In genomic region chr13:59212296-59212701, GRCm38 (mm10) we compare ENCODE assay signal across 14 mouse cellular contexts.
A peak's percentile ranks its signal among the peaks of the same experiment; 100 is the strongest.
DNase-seq lines count a peak whose midpoint lies in the region; ATAC-seq lines count a peak whose summit lies in the region.
"Had no signal": no experiment of that assay in that cellular context is flagged by ENCODE, and none has a peak within 500 bp of the region (broad histone marks: within the 10 kb centered on the region; RNA-seq: fewer than 3 reads in every experiment).

No protein-coding gene starts in this region.

- H3K9me3 ChIP-seq in liver, embryonic 11.5 days (ENCODE audit: control insufficient read depth, low read length) = no peaks in the 10 kb centered on the region
- H3K9me3 ChIP-seq: lung, embryonic 15.5 days; midbrain, embryonic 12.5 days; neural tube, embryonic 13.5 days had no signal

- 77% methylated on average over 15 of the region's 15 CpGs for WGBS in liver, embryonic 11.5 days

- no peak for ATAC-seq in liver, embryonic 11.5 days (replicated peaks; ENCODE audit: low FRiP score)
- ATAC-seq: inflammation-experienced regulatory T-cells, adult 6 months had no signal

- intact Hi-C loops in left cerebral cortex, postnatal 36 days (cut with DNase I) = loop anchor here (5.0 kb wide), 1 partner anchor 65 kb away; no protein-coding TSS in a partner anchor

- H3K4me2 ChIP-seq in liver, embryonic 11.5 days = no peak overlapping the region
- H3K4me2 ChIP-seq: lung, embryonic 15.5 days; midbrain, embryonic 12.5 days; neural tube, embryonic 13.5 days had no signal

- no peaks in the 10 kb centered on the region for H3K27me3 ChIP-seq in liver, embryonic 11.5 days (replicated peaks; ENCODE audit: control insufficient read depth, insufficient read depth, low read length)
- H3K27me3 ChIP-seq: lung, embryonic 15.5 days; midbrain, embryonic 12.5 days; neural tube, embryonic 13.5 days had no signal

- DNase-seq in cerebellum, postnatal 10 days = peak; percentile 71 to 72
- no peak for DNase-seq in cerebellum, adult 8-10 months
- peak; percentile 8 to 27 for DNase-seq in cerebellum, postnatal 36 days
- peak; percentile 78 for DNase-seq in layer of hippocampus, adult 9-11 months
- peak; percentile 79 to 82 for DNase-seq in left cerebral cortex, postnatal 36 days (ENCODE audit: low spot score in 2 of 2)
- no peak for DNase-seq in kidney, adult 9 months
- DNase-seq in liver, embryonic 11.5 days (ENCODE audit: low spot score) = no peak
- no peak for DNase-seq in urinary bladder, postnatal 25 days (ENCODE audit: low spot score)
- DNase-seq: gastrocnemius, postnatal 25 days had no signal

- no peak overlapping the region for H3K4me3 ChIP-seq in liver, embryonic 11.5 days (ENCODE audit: low read depth, low read length)
- H3K4me3 ChIP-seq: lung, embryonic 15.5 days; midbrain, embryonic 12.5 days; neural tube, embryonic 13.5 days had no signal

- no peak overlapping the region for H3K27ac ChIP-seq in liver, embryonic 11.5 days (ENCODE audit: low read depth, low read length)
- H3K27ac ChIP-seq: lung, embryonic 15.5 days; midbrain, embryonic 12.5 days; neural tube, embryonic 13.5 days had no signal

- no peak overlapping the region for H3K9ac ChIP-seq in liver, embryonic 11.5 days (ENCODE audit: low read depth, low read length)
- H3K9ac ChIP-seq: lung, embryonic 15.5 days; midbrain, embryonic 12.5 days; neural tube, embryonic 13.5 days had no signal

- no peaks in the 10 kb centered on the region for H3K36me3 ChIP-seq in liver, embryonic 11.5 days (ENCODE audit: control insufficient read depth, insufficient read depth, low read length)
- H3K36me3 ChIP-seq: G1E; lung, embryonic 15.5 days; midbrain, embryonic 12.5 days; neural tube, embryonic 13.5 days had no signal

- H3K4me1 ChIP-seq in liver, embryonic 11.5 days (replicated peaks; ENCODE audit: control insufficient read depth, insufficient read depth, low read length) = no peaks in the 10 kb centered on the region
- H3K4me1 ChIP-seq: lung, embryonic 15.5 days; neural tube, embryonic 13.5 days had no signal

Comparison
In these comparisons a context has a peak if more than half of its experiments do, and no peak if none do; other contexts are left out.
1. DNase-seq: peak in cerebellum, postnatal 10 days (2 of 2), cerebellum, postnatal 36 days (2 of 2), layer of hippocampus, adult 9-11 months (single experiment) and left cerebral cortex, postnatal 36 days (2 of 2); none in cerebellum, adult 8-10 months (single experiment), kidney, adult 9 months (single experiment), liver, embryonic 11.5 days (single experiment) and urinary bladder, postnatal 25 days (single experiment).